Mouse (Mus musculus) layer of hippocampus, postnatal 36 days (tissue): Measurements from ENCODE around the gene Fahd2a. TPM values are rescaled to one million over a fixed set of nuclear protein-coding genes. Genes with fewer than 3 reads are reported as not detected.

ENCODE experiments used
- DNase-seq, 2 experiments: peaks; one replicate each; pipeline ENCODE4 v3.0.0; 2022
- total RNA-seq, 2 experiments: library from RNA; stranded (reverse); gene quantifications; 2 replicates each; pipeline ENCODE4 v1.2.3; 2021

The Fahd2a gene
- total RNA-seq, 2 experiments from 2014 or later, result 15.8 to 18.9 TPM

DNA sequence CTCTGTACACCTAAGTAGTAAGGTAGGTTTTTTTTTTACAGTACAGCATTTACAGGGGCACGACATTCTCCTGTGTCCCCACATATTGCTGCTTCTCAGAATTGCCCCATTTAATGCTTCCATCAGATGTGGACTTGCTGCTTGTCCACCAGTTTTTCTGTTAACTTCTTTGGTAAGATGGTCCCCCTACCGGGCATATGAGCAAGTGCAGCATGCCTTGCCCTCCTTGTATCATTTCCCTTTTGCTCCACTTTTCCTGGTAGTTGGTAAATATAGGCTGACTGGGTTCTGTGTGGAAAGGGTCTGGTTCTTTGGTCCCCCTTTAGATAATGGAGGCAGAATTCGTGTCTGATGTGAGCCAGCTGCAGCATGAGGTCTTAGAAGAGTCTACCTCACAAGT, 14.1 kb downstream of the Fahd2a start:
- DNase-seq, result peak; percentile 24 to 28

DNA sequence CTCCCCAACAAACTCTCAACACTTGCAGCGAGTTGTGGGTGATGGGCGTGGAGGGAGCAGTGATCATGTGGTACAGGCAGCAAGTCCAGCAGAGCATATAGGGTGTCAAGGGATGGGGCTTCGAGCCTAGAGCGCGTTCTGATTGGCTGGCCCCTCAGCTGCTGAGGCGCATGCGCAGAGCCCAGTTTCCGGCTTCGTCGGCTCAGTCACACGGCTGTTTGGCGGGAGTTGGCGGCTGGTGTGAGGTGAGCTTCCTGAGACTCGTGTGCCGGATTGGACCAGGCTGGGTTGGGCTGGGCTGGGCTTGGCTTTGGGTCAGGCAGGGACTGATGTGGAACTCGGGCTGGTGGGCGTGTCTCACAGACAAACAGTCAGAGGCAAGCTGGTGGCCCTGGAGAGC, 19.4 kb downstream of the Fahd2a start, which contains the start of gene Gpat2:
TSS of gene Gpat2 (plus strand) at position 223 of the 400 bp plus-strand sequence.
- no peak for DNase-seq

DNA sequence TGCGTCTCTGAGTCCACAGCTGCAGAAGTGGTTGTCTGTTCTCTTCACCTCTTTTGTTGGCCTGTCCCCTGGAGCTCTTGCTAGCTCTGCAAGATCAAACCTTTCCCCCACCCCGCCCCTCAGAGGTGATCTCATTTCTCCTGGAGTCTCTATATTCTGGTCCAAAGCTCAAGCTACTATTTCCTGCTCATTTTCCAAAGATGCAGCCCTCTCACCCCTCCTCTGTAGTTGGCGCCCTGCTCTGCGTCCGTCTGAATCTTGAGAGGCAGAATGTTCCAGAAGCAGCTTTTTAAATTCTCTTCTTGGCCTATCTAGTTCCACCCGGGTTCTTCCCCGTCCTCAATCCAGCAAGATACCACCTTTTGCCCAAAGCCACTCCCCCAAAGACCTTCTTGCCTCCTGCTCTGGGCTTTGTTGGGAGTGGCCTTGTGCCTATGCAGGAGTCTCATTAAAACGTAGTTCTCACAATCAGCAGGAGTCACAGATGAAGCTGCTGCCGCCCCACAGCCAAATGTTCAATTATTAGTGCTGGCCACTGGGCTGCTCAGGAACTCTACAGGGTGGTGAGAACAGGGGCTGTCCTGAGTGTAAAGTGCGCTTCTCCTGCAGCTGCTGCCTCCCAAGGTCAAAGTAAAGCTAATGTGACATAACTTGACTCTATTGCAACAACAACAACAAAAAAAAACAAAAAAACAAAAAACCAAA, 25.9 kb downstream of the Fahd2a start:
- DNase-seq, result no peak

DNA sequence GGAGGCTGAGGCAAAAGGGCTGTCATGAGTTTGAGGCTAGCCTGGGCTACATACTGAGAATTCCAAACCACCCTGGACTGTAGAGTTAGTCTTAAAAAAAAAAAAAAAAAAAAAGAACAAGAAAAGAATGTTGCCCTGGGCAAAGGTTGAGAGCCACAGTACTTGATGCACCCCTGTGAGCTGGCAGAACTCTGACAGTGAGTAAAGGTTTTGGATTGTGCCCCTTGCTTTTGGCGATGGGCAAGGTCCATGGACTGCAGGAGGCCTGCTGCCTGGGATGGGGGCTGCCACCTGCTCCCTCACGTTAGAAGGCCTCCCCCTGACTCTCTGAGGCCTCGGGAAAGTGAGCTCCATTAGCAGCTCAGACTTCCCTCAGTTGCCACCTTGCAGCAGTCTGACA, 27.7 kb downstream of the Fahd2a start:
- DNase-seq, result no peak

DNA sequence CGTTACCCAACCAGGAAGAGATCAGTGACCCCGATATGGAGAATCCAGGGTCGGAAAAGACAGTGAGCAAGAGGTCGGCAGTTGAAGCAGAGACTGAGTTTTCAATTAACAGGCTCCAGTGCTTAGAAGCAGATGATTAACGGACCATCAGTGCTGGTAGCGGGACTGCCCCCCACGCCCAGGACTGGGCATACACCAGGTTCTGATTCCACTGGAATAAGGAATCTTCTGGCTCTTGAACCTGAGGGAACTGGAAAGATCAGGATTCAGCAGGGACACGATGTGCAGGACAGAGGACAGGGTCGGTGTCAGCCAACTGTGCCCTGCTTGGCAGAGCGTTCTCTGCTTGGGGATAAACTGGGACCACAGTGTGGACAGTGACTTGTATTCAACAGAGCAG, 28.6 kb downstream of the Fahd2a start:
- DNase-seq, result no peak

DNA sequence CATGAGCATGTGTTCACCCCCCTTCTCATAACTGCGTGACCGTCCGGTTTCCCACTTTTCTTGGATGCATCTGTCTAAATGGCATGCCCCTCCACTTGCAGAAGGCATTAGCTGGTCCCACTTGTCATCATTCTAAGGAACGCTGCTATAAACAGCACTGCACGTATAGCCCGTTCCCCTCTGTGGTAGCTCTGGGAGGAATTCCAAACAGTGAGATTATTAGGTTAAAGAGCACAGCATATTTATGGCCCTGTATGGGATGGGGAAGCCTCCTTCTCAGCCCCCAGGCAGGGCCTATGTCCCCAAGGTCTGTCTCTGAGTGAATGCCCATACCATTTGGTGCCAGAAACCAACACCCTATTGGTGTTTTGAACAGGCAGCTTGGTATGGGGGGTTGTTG, 33.2 kb downstream of the Fahd2a start:
- DNase-seq, result no peak

DNA sequence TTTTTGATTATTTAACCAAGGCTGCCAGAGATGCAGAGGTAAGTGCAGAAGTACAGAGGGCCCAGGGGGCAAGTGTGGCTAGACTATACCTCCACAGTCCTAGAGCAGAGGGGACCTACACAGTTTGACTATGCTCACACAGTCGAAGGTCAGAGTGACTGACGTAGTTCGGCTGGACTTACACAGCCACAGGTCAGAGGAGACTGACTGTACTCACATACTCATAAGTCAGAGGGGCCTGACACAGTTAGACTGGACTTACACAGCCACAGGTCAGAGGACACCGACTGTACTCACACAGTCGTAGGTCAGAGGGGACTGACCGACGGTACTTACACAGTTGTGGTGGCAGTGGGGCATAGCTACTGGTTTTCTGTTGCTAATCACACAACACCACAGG, 45.6 kb downstream of the Fahd2a start:
- no peak for DNase-seq

DNA sequence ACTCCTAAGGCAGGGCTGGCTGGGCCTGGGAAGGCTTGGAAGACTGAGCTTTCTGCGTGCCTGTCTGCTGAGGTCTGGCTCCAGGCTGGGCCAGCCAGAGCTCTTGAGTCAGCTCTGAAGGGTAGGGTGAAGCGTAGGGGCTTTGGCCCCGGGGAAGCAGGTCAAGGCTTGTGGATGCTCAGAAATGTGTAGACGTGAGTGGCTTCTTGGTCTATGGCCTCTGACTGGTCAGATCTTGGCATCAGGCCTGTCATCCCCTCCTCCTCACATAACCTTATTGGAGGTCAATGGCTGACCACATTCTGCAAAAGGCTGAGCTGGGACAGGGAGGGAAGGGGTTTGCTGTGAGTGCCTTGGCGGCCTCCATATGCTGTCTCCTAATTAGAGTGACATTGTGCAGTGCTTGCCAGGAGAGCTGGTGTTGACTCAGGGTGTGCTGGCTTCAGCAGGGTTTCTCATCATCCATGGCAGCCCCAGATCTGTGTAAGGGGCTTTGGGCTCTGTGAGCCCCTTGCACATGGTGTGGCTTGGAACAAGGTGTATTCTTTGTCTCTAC, 49.7 kb downstream of the Fahd2a start:
- DNase-seq, result no peak

DNA sequence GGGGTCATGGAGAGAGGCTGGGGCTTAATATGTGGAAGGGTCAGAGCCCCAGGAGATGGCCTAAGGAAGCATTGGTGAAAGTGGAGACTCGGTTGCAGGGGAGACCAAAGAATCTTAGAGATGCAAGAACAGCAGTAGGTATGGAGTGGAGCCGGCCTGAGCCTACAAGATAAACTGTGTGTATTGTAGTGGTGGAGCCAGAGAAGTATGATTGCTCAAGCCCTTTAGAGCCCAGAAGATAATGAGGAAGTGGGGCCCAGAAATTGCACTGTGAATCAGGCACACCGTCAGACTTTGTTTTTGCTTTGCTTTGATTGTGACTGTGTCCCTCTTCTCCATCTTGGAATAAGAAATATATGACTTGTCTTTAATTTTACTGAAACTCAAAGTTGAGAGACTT, 53.0 kb downstream of the Fahd2a start:
- no peak for DNase-seq

DNA sequence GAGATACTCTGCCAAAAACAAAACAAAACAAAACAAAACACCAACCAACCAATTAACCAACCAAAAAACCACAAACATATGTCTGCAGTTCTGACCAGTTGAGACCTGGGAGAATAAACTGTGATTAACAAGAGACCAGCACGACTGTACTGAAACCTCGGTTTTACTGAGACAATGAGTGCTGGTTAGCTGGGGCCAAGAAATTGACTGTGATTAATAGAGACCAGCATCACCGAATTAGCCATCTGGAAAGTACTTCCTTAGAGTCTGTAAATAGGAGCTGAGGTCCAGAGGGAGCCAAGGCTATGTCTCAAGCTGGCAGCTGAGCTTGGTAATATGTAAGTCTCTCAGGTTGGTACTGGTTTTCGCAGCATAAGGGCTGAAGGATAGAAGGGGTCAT, 53.5 kb downstream of the Fahd2a start:
- DNase-seq, result no peak

DNA sequence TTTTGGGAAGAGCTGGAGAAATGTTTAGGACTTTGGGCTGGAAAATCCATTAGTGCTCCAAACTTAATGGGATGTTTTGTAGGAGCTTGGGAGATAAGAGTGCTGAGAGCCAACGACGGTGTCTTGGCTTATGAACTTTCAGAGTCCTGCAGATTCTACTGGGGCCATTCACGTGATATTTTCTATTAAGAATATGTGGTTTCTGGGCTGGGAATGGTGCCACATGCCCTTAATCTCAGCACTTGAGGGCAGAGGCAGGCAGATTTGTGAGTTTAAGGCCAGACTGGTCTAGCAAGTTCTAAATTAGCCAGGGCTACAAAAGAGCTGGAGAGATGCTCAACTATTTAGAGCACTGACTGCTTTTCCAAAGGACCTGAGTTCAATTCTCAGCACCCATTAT, 54.0 kb downstream of the Fahd2a start:
- no peak for DNase-seq

DNA sequence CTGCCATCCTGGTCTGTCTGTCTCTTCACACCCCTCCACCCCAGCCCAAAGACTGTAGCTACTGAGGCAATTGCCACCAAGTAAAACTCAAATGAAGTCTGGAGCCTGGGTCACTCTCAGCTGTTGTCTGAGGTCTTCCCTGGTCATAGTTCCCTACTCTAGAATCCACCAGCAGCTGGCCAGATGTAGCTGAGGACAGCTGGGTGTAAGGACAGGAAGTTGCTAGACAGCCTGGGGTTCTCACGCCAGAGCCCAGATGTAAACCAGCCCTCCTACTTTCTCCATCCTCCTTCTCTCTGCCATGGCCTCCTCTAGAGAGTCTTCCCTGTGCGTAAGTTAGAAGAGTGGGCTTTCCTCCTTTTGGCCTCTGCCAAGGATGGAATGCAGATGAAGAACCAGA, 56.8 kb downstream of the Fahd2a start:
- no peak for DNase-seq

Other genes starting within 250 kb of the Fahd2a start
- gene 1810024B03Rik, start 236.3 kb downstream of the Fahd2a start, total RNA-seq, result under 1 TPM; 0.37 to 0.68 TPM
- 10 to 100 TPM; 90.5 to 91.6 TPM for gene Snrnp200, start 236.2 kb downstream of the Fahd2a start, total RNA-seq
- 10 to 100 TPM; 75.7 to 80.4 TPM for gene Ciao1, start 196.7 kb downstream of the Fahd2a start, total RNA-seq
- 10 to 100 TPM; 74.8 to 80.4 TPM for gene Tmem127, start 196.7 kb downstream of the Fahd2a start, total RNA-seq
- 100 to 1,000 TPM; 115 to 122 TPM for gene Stard7, start 174.3 kb downstream of the Fahd2a start, total RNA-seq
- gene Dusp2, start 108.4 kb downstream of the Fahd2a start, total RNA-seq, result 1 to 10 TPM in 1 of 2 experiments, under 1 TPM in 1; 0.53 to 1.1 TPM
- gene Astl, start 105.9 kb downstream of the Fahd2a start, total RNA-seq, result not detected
- gene Adra2b, start 81.4 kb downstream of the Fahd2a start, total RNA-seq, result under 1 TPM in 1 of 2 experiments, not detected in 1; 0.07 TPM
- gene Gpat2, start 19.4 kb downstream of the Fahd2a start, total RNA-seq, result under 1 TPM in 1 of 2 experiments, not detected in 1; 0.20 TPM
- 10 to 100 TPM; 59.6 to 61.7 TPM for gene Kcnip3, start 77.5 kb upstream of the Fahd2a start, total RNA-seq
- gene Prom2, start 96.9 kb upstream of the Fahd2a start, total RNA-seq, result under 1 TPM; 0.07 to 0.08 TPM
- 1 to 10 TPM; 7.4 to 8.8 TPM for gene Zfp661, start 142.5 kb upstream of the Fahd2a start, total RNA-seq
- gene Mrps5, start 142.7 kb upstream of the Fahd2a start, total RNA-seq, result 10 to 100 TPM; 89.1 to 99.2 TPM
- gene Mal, start 212.1 kb upstream of the Fahd2a start, total RNA-seq, result 100 to 1,000 TPM; 148 to 160 TPM